Mouse (Mus musculus): ENCODE results near the gene Rara. TPM values are rescaled to one million over a fixed set of nuclear protein-coding genes. Genes with fewer than 3 reads are reported as not detected.

Rara gene
- polyA plus RNA-seq, 1 experiment = 27.3 TPM

DNA sequence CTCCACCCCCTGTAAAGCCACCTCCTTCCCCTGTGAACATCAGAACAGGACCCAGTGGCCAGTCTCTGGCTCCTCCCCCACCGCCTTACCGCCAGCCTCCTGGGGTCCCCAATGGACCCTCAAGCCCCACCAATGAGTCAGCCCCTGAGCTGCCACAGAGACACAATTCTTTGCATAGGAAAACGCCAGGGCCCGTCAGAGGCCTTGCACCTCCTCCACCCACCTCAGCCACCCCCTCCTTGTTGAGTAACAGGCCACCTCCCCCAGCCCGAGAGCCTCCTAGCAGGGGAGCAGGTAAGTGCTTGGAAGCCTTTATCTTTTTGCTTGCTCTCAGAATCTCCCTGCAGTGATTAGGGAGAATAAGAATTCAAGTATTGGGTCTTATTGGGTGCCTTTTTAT, 35.2 kb upstream of the Rara start:
- Histone ChIP-seq H3K4me3 (no peak overlapping the region), H3K79me2 (ENCODE audit: control insufficient read depth, insufficient read depth) (no peaks in the 10 kb centered on the region), H3K36me3 (ENCODE audit: control insufficient read depth, insufficient read depth) (peaks cover 26% of the 10 kb centered on the region), H3K4me2 (ENCODE audit: low read depth) (no peak overlapping the region), H3ac (ENCODE audit: control insufficient read depth, insufficient read length) (no peak overlapping the region), H3K27me3 (ENCODE audit: control insufficient read depth, insufficient read depth, insufficient read length) (no peaks in the 10 kb centered on the region)
- TF ChIP-seq MYOD1 (IDR thresholded peaks at IDR 0.05; ENCODE audit: control insufficient read depth in 1 of 3, insufficient read length in 2 of 3, low read depth in 2 of 3) = no peak
- no peak for TF ChIP-seq E2F4 (IDR thresholded peaks at IDR 0.05; ENCODE audit: insufficient read depth)
- no peak for TF ChIP-seq TCF3 (IDR thresholded peaks at IDR 0.05; ENCODE audit: insufficient read length, low read depth)
- TF ChIP-seq POLR2A (IDR thresholded peaks at IDR 0.05; ENCODE audit: insufficient read length, low read depth) = no peak
- TF ChIP-seq CEBPB (IDR thresholded peaks at IDR 0.05; ENCODE audit: insufficient read depth, poor library complexity, severe bottlenecking) = no peak
- TF ChIP-seq MYOG (IDR thresholded peaks at IDR 0.05; ENCODE audit: control insufficient read depth in 1 of 3, insufficient read depth in 1 of 3, insufficient read length in 2 of 3, low read depth in 2 of 3) = no peak
- no peak for TF ChIP-seq USF1 (IDR thresholded peaks at IDR 0.05; ENCODE audit: low read depth)
- TF ChIP-seq TCF12 (IDR thresholded peaks at IDR 0.05; ENCODE audit: insufficient read depth, poor library complexity, severe bottlenecking) = no peak
- TF ChIP-seq MAX (IDR thresholded peaks at IDR 0.05; ENCODE audit: low read depth) = no peak

DNA sequence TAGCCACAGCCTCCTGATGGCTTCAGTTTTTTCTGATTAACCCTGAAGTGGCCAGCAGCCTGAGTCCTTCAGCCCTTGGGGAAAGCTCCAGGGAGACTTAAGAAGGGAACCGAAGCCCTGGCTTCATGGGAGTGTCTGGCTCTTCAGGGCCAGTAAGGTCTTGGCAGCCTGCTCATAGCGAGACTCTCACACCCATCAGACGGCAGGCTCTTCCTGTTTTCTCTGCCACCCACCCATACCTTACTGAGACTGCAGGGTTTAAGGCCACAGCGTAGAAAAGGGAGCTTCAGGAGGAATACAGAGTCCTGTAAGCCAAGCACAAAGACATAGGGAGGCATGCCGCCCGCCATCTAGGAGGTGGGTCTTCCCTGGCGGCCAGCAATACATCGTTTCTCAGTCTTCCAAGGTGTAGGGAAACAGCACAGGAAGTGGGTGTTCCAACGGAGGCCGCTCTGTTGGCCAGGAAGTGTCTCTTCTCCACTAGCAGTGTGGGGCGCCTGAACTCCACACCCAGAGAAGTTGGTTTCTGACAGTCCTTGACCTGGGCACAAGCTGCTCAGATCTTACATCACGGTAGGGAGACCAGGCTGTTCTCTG, 27.0 kb upstream of the Rara start:
- no peaks in the 10 kb centered on the region for H3K79me2 ChIP-seq (ENCODE audit: control insufficient read depth, insufficient read depth)
- H3K27me3 ChIP-seq (ENCODE audit: control insufficient read depth, insufficient read depth, insufficient read length) = no peaks in the 10 kb centered on the region
- TF ChIP-seq REST (IDR thresholded peaks at IDR 0.05; ENCODE audit: insufficient read depth, insufficient read length) (no peak), TCF3 (IDR thresholded peaks at IDR 0.05; ENCODE audit: insufficient read length, low read depth) (no peak), POLR2A (IDR thresholded peaks at IDR 0.05; ENCODE audit: insufficient read length, low read depth) (no peak), E2F4 (IDR thresholded peaks at IDR 0.05; ENCODE audit: insufficient read depth) (no peak), SRF (IDR thresholded peaks at IDR 0.05; ENCODE audit: control insufficient read depth, insufficient read length, low read depth) (no peak), MYOD1 (IDR thresholded peaks at IDR 0.05; ENCODE audit: control insufficient read depth in 1 of 3, insufficient read length in 2 of 3, low read depth in 2 of 3) (no peak), POLR2AphosphoS2 (IDR thresholded peaks at IDR 0.05; ENCODE audit: insufficient read length, low read depth) (no peak), CEBPB (IDR thresholded peaks at IDR 0.05; ENCODE audit: insufficient read depth, poor library complexity, severe bottlenecking) (no peak), USF1 (IDR thresholded peaks at IDR 0.05; ENCODE audit: low read depth) (no peak), MAX (IDR thresholded peaks at IDR 0.05; ENCODE audit: low read depth) (no peak), MYOG (IDR thresholded peaks at IDR 0.05; ENCODE audit: control insufficient read depth in 1 of 3, insufficient read depth in 1 of 3, insufficient read length in 2 of 3, low read depth in 2 of 3) (no peak), TCF12 (IDR thresholded peaks at IDR 0.05; ENCODE audit: insufficient read depth, poor library complexity, severe bottlenecking) (no peak)
- H3K4me3 ChIP-seq = no peak overlapping the region
- no peak overlapping the region for H3K4me2 ChIP-seq (ENCODE audit: low read depth)
- no peak overlapping the region for H3ac ChIP-seq (ENCODE audit: control insufficient read depth, insufficient read length)
- peaks cover 33% of the 10 kb centered on the region for H3K36me3 ChIP-seq (ENCODE audit: control insufficient read depth, insufficient read depth)

DNA sequence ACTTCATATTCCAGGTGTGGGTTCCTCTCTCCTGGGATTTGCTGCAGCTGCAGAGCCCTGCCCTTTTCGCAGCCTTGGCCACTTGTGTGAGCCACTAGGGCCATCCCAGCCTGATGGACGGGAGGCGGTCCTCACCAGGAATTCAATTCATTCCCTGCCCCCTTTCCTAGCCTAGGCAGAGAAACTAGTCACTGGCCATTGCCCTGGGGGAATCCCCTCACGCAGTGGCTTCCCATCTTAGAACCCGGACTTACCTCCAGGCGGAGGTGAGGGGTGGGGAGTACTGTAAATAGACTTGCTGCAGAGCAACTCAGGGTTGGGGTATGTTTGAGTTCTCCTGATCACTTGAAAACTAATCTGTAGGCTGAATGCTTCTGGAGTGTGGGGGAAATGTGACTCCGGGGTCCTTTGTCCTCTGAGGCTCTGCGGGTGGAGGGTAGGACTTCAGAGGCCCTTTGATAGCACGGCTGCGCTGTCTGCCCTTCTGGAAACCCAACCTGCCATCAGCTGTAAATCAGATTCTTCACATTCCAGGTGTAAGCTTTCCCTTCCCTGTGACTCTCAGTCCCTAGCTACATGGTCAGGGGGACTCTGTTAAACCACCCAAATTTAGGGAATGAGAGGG, 24.9 kb upstream of the Rara start:
- Histone ChIP-seq H3K4me2 (ENCODE audit: low read depth) (no peak overlapping the region), H3K36me3 (ENCODE audit: control insufficient read depth, insufficient read depth) (peaks cover 20% of the 10 kb centered on the region)

DNA sequence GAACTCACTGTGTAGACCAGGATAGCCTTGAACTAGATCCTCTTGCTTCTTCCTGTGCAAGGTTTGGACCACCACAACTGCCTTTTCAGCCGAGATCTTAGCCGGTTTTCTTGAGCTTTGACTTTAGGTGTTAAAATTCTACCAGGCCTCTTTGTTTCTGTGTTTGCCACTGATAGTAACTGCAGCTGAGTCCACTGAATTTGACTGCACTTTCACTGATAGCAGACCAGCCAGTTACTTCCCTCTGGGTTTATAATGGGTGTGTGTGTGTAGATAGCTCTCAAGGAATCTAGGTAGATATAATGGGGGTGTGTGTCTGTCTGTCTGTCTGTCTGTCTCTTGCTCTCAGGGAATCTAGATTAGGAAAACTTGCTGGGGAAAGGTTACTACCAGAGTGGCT, 23.0 kb upstream of the Rara start:
- H3K4me3 ChIP-seq = no peak overlapping the region
- no peak overlapping the region for H3K4me2 ChIP-seq (ENCODE audit: low read depth)
- peaks cover 14% of the 10 kb centered on the region for H3K79me2 ChIP-seq (ENCODE audit: control insufficient read depth, insufficient read depth)
- no peak overlapping the region for H3ac ChIP-seq (ENCODE audit: control insufficient read depth, insufficient read length)
- no peak for TF ChIP-seq TCF12 (IDR thresholded peaks at IDR 0.05; ENCODE audit: insufficient read depth, poor library complexity, severe bottlenecking)
- no peaks in the 10 kb centered on the region for H3K27me3 ChIP-seq (ENCODE audit: control insufficient read depth, insufficient read depth, insufficient read length)
- H3K36me3 ChIP-seq (ENCODE audit: control insufficient read depth, insufficient read depth) = peaks cover 19% of the 10 kb centered on the region

More for the DNA sequence above, 24.9 kb upstream of the Rara start:
- no peak overlapping the region for H3ac ChIP-seq (ENCODE audit: control insufficient read depth, insufficient read length)
- H3K4me3 ChIP-seq = no peak overlapping the region
- TF ChIP-seq SRF (IDR thresholded peaks at IDR 0.05; ENCODE audit: control insufficient read depth, insufficient read length, low read depth) = no peak
- TF ChIP-seq POLR2AphosphoS2 (IDR thresholded peaks at IDR 0.05; ENCODE audit: insufficient read length, low read depth) = no peak
- no peak for TF ChIP-seq REST (IDR thresholded peaks at IDR 0.05; ENCODE audit: insufficient read depth, insufficient read length)
- no peak for TF ChIP-seq MYOG (IDR thresholded peaks at IDR 0.05; ENCODE audit: control insufficient read depth in 1 of 3, insufficient read depth in 1 of 3, insufficient read length in 2 of 3, low read depth in 2 of 3)
- no peak for TF ChIP-seq TCF12 (IDR thresholded peaks at IDR 0.05; ENCODE audit: insufficient read depth, poor library complexity, severe bottlenecking)
- no peak for TF ChIP-seq USF1 (IDR thresholded peaks at IDR 0.05; ENCODE audit: low read depth)
- TF ChIP-seq POLR2A (IDR thresholded peaks at IDR 0.05; ENCODE audit: insufficient read length, low read depth) = no peak
- no peak for TF ChIP-seq TCF3 (IDR thresholded peaks at IDR 0.05; ENCODE audit: insufficient read length, low read depth)
- no peak for TF ChIP-seq MAX (IDR thresholded peaks at IDR 0.05; ENCODE audit: low read depth)
- no peak for TF ChIP-seq E2F4 (IDR thresholded peaks at IDR 0.05; ENCODE audit: insufficient read depth)
- no peak for TF ChIP-seq MYOD1 (IDR thresholded peaks at IDR 0.05; ENCODE audit: control insufficient read depth in 1 of 3, insufficient read length in 2 of 3, low read depth in 2 of 3)
- no peak for TF ChIP-seq CEBPB (IDR thresholded peaks at IDR 0.05; ENCODE audit: insufficient read depth, poor library complexity, severe bottlenecking)
- no peaks in the 10 kb centered on the region for H3K79me2 ChIP-seq (ENCODE audit: control insufficient read depth, insufficient read depth)
- H3K27me3 ChIP-seq (ENCODE audit: control insufficient read depth, insufficient read depth, insufficient read length) = no peaks in the 10 kb centered on the region

DNA sequence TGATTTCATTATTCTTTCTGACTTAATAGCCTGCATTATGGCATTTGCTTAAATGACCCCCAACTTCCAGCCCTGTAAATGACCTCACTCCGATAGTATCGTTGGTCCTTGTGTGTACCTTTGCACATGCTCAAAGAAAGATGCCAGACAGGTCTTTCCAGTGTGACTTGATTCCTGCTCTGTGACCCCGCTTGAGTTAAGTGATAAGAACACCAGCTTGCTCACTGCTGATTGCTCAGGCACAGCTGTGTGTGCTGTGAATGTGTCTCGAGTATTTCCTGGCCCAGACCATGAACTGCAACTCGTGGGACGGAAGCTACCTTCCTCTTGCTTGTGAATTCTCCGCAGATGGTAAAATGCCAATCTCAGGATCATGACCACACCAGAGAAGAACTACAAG, 22.6 kb upstream of the Rara start:
- Histone ChIP-seq H3K4me3 (no peak overlapping the region), H3K27me3 (ENCODE audit: control insufficient read depth, insufficient read depth, insufficient read length) (no peaks in the 10 kb centered on the region), H3K79me2 (ENCODE audit: control insufficient read depth, insufficient read depth) (peaks cover 14% of the 10 kb centered on the region), H3K4me2 (ENCODE audit: low read depth) (no peak overlapping the region), H3K36me3 (ENCODE audit: control insufficient read depth, insufficient read depth) (peaks cover 14% of the 10 kb centered on the region), H3ac (ENCODE audit: control insufficient read depth, insufficient read length) (no peak overlapping the region)
- TF ChIP-seq USF1 (IDR thresholded peaks at IDR 0.05; ENCODE audit: low read depth) (no peak), E2F4 (IDR thresholded peaks at IDR 0.05; ENCODE audit: insufficient read depth) (no peak), MYOD1 (IDR thresholded peaks at IDR 0.05; ENCODE audit: control insufficient read depth in 1 of 3, insufficient read length in 2 of 3, low read depth in 2 of 3) (no peak), REST (IDR thresholded peaks at IDR 0.05; ENCODE audit: insufficient read depth, insufficient read length) (no peak), TCF3 (IDR thresholded peaks at IDR 0.05; ENCODE audit: insufficient read length, low read depth) (no peak), CEBPB (IDR thresholded peaks at IDR 0.05; ENCODE audit: insufficient read depth, poor library complexity, severe bottlenecking) (no peak), POLR2AphosphoS2 (IDR thresholded peaks at IDR 0.05; ENCODE audit: insufficient read length, low read depth) (no peak), SRF (IDR thresholded peaks at IDR 0.05; ENCODE audit: control insufficient read depth, insufficient read length, low read depth) (no peak), MAX (IDR thresholded peaks at IDR 0.05; ENCODE audit: low read depth) (no peak), TCF12 (IDR thresholded peaks at IDR 0.05; ENCODE audit: insufficient read depth, poor library complexity, severe bottlenecking) (no peak), POLR2A (IDR thresholded peaks at IDR 0.05; ENCODE audit: insufficient read length, low read depth) (no peak), MYOG (IDR thresholded peaks at IDR 0.05; ENCODE audit: control insufficient read depth in 1 of 3, insufficient read depth in 1 of 3, insufficient read length in 2 of 3, low read depth in 2 of 3) (no peak)
